Mouse (Mus musculus): ENCODE measurements around the gene Ap1ar. TPM values are rescaled to one million over a fixed set of nuclear protein-coding genes. Genes with fewer than 3 reads are reported as not detected.

The Ap1ar gene
- polyA plus RNA-seq, 1 experiment from 2014 or later, result 38.3 TPM

DNA sequence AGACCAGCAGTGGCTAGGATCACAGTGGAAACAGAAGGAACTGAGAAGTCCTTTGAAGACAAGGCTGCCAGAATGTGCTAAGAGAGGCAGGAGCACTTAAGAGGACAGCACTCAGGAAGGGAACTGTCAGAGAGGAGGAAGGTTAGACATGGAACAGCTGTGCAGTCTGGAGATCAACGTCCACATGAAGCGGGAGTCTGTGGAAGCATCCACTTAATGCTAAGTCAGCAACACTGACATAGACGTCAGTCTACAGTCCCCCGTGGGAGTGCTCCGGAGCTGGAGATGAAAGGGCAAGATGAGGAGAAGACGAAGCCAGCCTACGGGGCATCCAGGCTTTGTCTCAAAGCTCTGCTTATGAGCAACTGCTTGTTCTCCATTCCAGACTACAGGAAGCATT, 10.2 kb downstream of the Ap1ar start:
- WGBS, result 18% methylated on average over 7 of the region's 7 CpGs
- H3K36me3 ChIP-seq (ENCODE audit: control insufficient read depth, insufficient read depth, low read length), result no peaks in the 10 kb centered on the region
- ATAC-seq (ENCODE audit: low read depth), result peak; percentile 94
- peak overlapping the region; percentile 28; the same call in 1 of the 2 replicates for H3K4me2 ChIP-seq (ENCODE audit: low read depth, low read length)
- H3K4me3 ChIP-seq (ENCODE audit: low read length), result no peak overlapping the region
- H3K9ac ChIP-seq (ENCODE audit: low read length), result no peak overlapping the region
- no peaks in the 10 kb centered on the region for H3K9me3 ChIP-seq (ENCODE audit: control insufficient read depth, low read length)
- H3K27ac ChIP-seq (ENCODE audit: low read length), result peak overlapping the region; percentile 47
- H3K4me1 ChIP-seq (replicated peaks; ENCODE audit: control insufficient read depth, insufficient read depth, low read length), result peaks cover 5% of the 10 kb centered on the region
- no peaks in the 10 kb centered on the region for H3K27me3 ChIP-seq (ENCODE audit: control insufficient read depth, insufficient read depth, low read depth, low read length)

GRCm38 (mm10) chr3:127826503-127826902, 10.8 kb downstream of the Ap1ar start:
- no peaks in the 10 kb centered on the region for H3K27me3 ChIP-seq (ENCODE audit: control insufficient read depth, insufficient read depth, low read depth, low read length)
- 78% methylated on average over 7 of the region's 7 CpGs for WGBS
- H3K27ac ChIP-seq (ENCODE audit: low read length), result peak overlapping the region; percentile 28; the same call in 1 of the 2 replicates
- H3K36me3 ChIP-seq (ENCODE audit: control insufficient read depth, insufficient read depth, low read length), result peaks cover 2% of the 10 kb centered on the region; the same call in 1 of the 2 replicates
- H3K4me2 ChIP-seq (ENCODE audit: low read depth, low read length), result no peak overlapping the region
- peak; percentile 13; the same call in 1 of the 2 replicates for ATAC-seq (ENCODE audit: low read depth)
- no peak overlapping the region for H3K4me3 ChIP-seq (ENCODE audit: low read length)
- H3K9ac ChIP-seq (ENCODE audit: low read length), result no peak overlapping the region
- H3K4me1 ChIP-seq (replicated peaks; ENCODE audit: control insufficient read depth, insufficient read depth, low read length), result peaks cover 5% of the 10 kb centered on the region
- H3K9me3 ChIP-seq (ENCODE audit: control insufficient read depth, low read length), result no peaks in the 10 kb centered on the region

- WGBS, result 78% methylated on average over 17 of the region's 17 CpGs
These were observed 13.1 kb downstream of the Ap1ar start for GRCm38 (mm10) chr3:127823886-127824863.

GRCm38 (mm10) chr3:127821209-127821608, 16.1 kb downstream of the Ap1ar start:
- no peak for ATAC-seq (ENCODE audit: low read depth)
- Histone ChIP-seq H3K9ac (ENCODE audit: low read length) (no peak overlapping the region), H3K4me3 (ENCODE audit: low read length) (no peak overlapping the region), H3K9me3 (ENCODE audit: control insufficient read depth, low read length) (no peaks in the 10 kb centered on the region), H3K36me3 (ENCODE audit: control insufficient read depth, insufficient read depth, low read length) (peaks cover 12% of the 10 kb centered on the region; the same call in 1 of the 2 replicates), H3K27me3 (ENCODE audit: control insufficient read depth, insufficient read depth, low read depth, low read length) (no peaks in the 10 kb centered on the region), H3K4me1 (replicated peaks; ENCODE audit: control insufficient read depth, insufficient read depth, low read length) (peaks cover under 1% of the 10 kb centered on the region; the same call in 1 of the 2 replicates), H3K4me2 (ENCODE audit: low read depth, low read length) (no peak overlapping the region), H3K27ac (ENCODE audit: low read length) (no peak overlapping the region)
- 68% methylated on average over 5 of the region's 5 CpGs for WGBS

More at GRCm38 (mm10) chr3:127823886-127824863, 13.1 kb downstream of the Ap1ar start:
- Histone ChIP-seq H3K27ac (ENCODE audit: low read length) (no peak overlapping the region), H3K4me2 (ENCODE audit: low read depth, low read length) (no peak overlapping the region), H3K9ac (ENCODE audit: low read length) (no peak overlapping the region), H3K9me3 (ENCODE audit: control insufficient read depth, low read length) (no peaks in the 10 kb centered on the region), H3K36me3 (ENCODE audit: control insufficient read depth, insufficient read depth, low read length) (peaks cover 12% of the 10 kb centered on the region; the same call in 1 of the 2 replicates), H3K27me3 (ENCODE audit: control insufficient read depth, insufficient read depth, low read depth, low read length) (no peaks in the 10 kb centered on the region), H3K4me3 (ENCODE audit: low read length) (no peak overlapping the region), H3K4me1 (replicated peaks; ENCODE audit: control insufficient read depth, insufficient read depth, low read length) (peaks cover 5% of the 10 kb centered on the region)
- ATAC-seq (ENCODE audit: low read depth), result no peak

GRCm38 (mm10) chr3:127820400-127820799, 16.9 kb downstream of the Ap1ar start:
- Histone ChIP-seq H3K27me3 (ENCODE audit: control insufficient read depth, insufficient read depth, low read depth, low read length) (no peaks in the 10 kb centered on the region), H3K4me3 (ENCODE audit: low read length) (no peak overlapping the region), H3K27ac (ENCODE audit: low read length) (no peak overlapping the region), H3K4me2 (ENCODE audit: low read depth, low read length) (no peak overlapping the region), H3K4me1 (replicated peaks; ENCODE audit: control insufficient read depth, insufficient read depth, low read length) (no peaks in the 10 kb centered on the region), H3K36me3 (ENCODE audit: control insufficient read depth, insufficient read depth, low read length) (peaks cover 12% of the 10 kb centered on the region; the same call in 1 of the 2 replicates), H3K9ac (ENCODE audit: low read length) (no peak overlapping the region), H3K9me3 (ENCODE audit: control insufficient read depth, low read length) (no peaks in the 10 kb centered on the region)
- 58% methylated on average over 1 of the region's 1 CpGs for WGBS
- no peak for ATAC-seq (ENCODE audit: low read depth)

GRCm38 (mm10) chr3:127818694-127819663, 18.3 kb downstream of the Ap1ar start:
- H3K9me3 ChIP-seq (ENCODE audit: control insufficient read depth, low read length), result no peaks in the 10 kb centered on the region
- H3K9ac ChIP-seq (ENCODE audit: low read length), result no peak overlapping the region
- H3K4me1 ChIP-seq (replicated peaks; ENCODE audit: control insufficient read depth, insufficient read depth, low read length), result no peaks in the 10 kb centered on the region
- H3K36me3 ChIP-seq (ENCODE audit: control insufficient read depth, insufficient read depth, low read length), result peaks cover 12% of the 10 kb centered on the region; the same call in 1 of the 2 replicates
- no peak overlapping the region for H3K4me2 ChIP-seq (ENCODE audit: low read depth, low read length)
- no peaks in the 10 kb centered on the region for H3K27me3 ChIP-seq (ENCODE audit: control insufficient read depth, insufficient read depth, low read depth, low read length)
- no peak for ATAC-seq (ENCODE audit: low read depth)
- H3K4me3 ChIP-seq (ENCODE audit: low read length), result no peak overlapping the region
- 57% methylated on average over 11 of the region's 11 CpGs for WGBS
- H3K27ac ChIP-seq (ENCODE audit: low read length), result no peak overlapping the region

GRCm38 (mm10) chr3:127817120-127817683, 20.1 kb downstream of the Ap1ar start:
- 61% methylated on average over 7 of the region's 7 CpGs for WGBS
- Histone ChIP-seq H3K27me3 (ENCODE audit: control insufficient read depth, insufficient read depth, low read depth, low read length) (no peaks in the 10 kb centered on the region), H3K36me3 (ENCODE audit: control insufficient read depth, insufficient read depth, low read length) (peaks cover 21% of the 10 kb centered on the region; the same call in 1 of the 2 replicates), H3K4me2 (ENCODE audit: low read depth, low read length) (no peak overlapping the region), H3K4me1 (replicated peaks; ENCODE audit: control insufficient read depth, insufficient read depth, low read length) (no peaks in the 10 kb centered on the region), H3K9me3 (ENCODE audit: control insufficient read depth, low read length) (no peaks in the 10 kb centered on the region), H3K4me3 (ENCODE audit: low read length) (no peak overlapping the region), H3K27ac (ENCODE audit: low read length) (no peak overlapping the region), H3K9ac (ENCODE audit: low read length) (no peak overlapping the region)
- no peak for ATAC-seq (ENCODE audit: low read depth)

- no peak overlapping the region for H3K4me3 ChIP-seq (ENCODE audit: low read length)
- 86% methylated on average over 7 of the region's 7 CpGs for WGBS
- peaks cover 23% of the 10 kb centered on the region for H3K36me3 ChIP-seq (ENCODE audit: control insufficient read depth, insufficient read depth, low read length)
- no peaks in the 10 kb centered on the region for H3K4me1 ChIP-seq (replicated peaks; ENCODE audit: control insufficient read depth, insufficient read depth, low read length)
- H3K4me2 ChIP-seq (ENCODE audit: low read depth, low read length), result no peak overlapping the region
- no peaks in the 10 kb centered on the region for H3K9me3 ChIP-seq (ENCODE audit: control insufficient read depth, low read length)
- no peak for ATAC-seq (ENCODE audit: low read depth)
- H3K27ac ChIP-seq (ENCODE audit: low read length), result no peak overlapping the region
- no peak overlapping the region for H3K9ac ChIP-seq (ENCODE audit: low read length)
- H3K27me3 ChIP-seq (ENCODE audit: control insufficient read depth, insufficient read depth, low read depth, low read length), result no peaks in the 10 kb centered on the region
These were observed 28.2 kb downstream of the Ap1ar start for GRCm38 (mm10) chr3:127809103-127809502.
